8 mouse cellular contexts compared by ENCODE assay signal in the genomic region with DNA sequence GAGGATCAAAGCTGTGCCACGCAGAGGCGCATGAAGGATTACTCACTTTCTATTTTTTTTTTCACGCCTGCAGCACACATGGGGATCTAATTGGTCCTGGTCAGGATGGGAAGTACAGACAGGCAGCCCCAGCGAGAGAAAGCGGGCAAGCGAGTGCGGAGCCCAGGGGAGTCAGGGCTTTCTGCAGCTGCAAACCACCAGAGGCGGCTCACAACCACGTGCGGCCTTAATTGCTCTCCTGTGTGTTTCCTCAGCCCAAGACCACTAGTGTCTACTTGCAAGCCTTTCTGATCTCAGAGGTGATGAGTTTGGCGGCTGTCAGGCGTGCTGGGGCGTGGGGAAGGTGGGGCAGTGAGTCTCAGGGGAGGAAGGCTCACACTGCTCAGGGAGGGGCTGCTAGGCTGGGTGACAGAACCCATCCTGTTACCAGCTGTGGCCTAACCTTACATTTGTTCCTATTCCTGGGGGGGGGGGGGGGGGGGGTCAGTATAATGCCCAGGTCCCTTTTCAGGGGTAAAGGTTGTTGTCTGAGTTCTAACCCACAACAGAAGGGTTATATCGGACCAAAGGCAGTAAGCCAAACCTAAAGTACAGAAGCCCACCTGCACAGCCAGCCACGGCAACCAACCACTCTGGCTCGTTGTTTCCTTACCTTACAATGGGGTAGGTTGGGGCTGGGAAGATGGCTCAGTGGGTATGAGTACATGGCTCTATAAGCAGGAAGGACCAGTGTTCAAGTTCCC.
DNase-seq lines count a peak whose midpoint lies in the region; ATAC-seq lines count a peak whose summit lies in the region.

No protein-coding gene starts in this region.

- H3K9ac ChIP-seq in hindbrain, embryonic 15.5 days, result no peak overlapping the region

- WGBS in hindbrain, embryonic 15.5 days, result 11% methylated on average over 16 of the region's 16 CpGs

- peak; percentile 59; the same call in 1 of the 2 replicates for ATAC-seq in hindbrain, embryonic 15.5 days (ENCODE audit: low FRiP score, low read depth)
- no peak for ATAC-seq in monocyte, adult 5-6 weeks (replicated peaks; ENCODE audit: insufficient number of reproducible peaks, low FRiP score, low TSS enrichment, poor library complexity, severe bottlenecking)

- DNase-seq in cerebellum, postnatal 14 days, result peak; percentile 14 to 21
- DNase-seq in cerebellum, adult 8-10 months, result no peak
- peak; percentile 26 for DNase-seq in adrenal gland, postnatal 14 days
- peak; percentile 9 to 27 for DNase-seq in gastrocnemius, adult 8-10 months (ENCODE audit: low spot score in 2 of 2)
- peak; percentile 6 for DNase-seq in lung, postnatal 25 days (ENCODE audit: low spot score)
- DNase-seq in right cerebral cortex, postnatal 25 days, result peak; percentile 13

- H3K36me3 ChIP-seq in hindbrain, embryonic 15.5 days, result no peaks in the 10 kb centered on the region

- H3K27me3 ChIP-seq in hindbrain, embryonic 15.5 days, result peaks cover 28% of the 10 kb centered on the region

- H3K4me1 ChIP-seq in hindbrain, embryonic 15.5 days (replicated peaks), result peaks cover 9% of the 10 kb centered on the region

- no peak overlapping the region for H3K27ac ChIP-seq in hindbrain, embryonic 15.5 days (replicated peaks)

- H3K9me3 ChIP-seq in hindbrain, embryonic 15.5 days, result no peaks in the 10 kb centered on the region

- peak overlapping the region; percentile 19 for H3K4me3 ChIP-seq in hindbrain, embryonic 15.5 days

- peak overlapping the region; percentile 53 for H3K4me2 ChIP-seq in hindbrain, embryonic 15.5 days
